Mouse (Mus musculus): ENCODE data around the gene Aldh18a1. TPM values are rescaled to one million over a fixed set of nuclear protein-coding genes. Genes with fewer than 3 reads are reported as not detected.
"Not testable (repeated sequence)": the region's sequence is repeated elsewhere in the genome, so short reads cannot be mapped to it uniquely, and the experiment has no call there.

Gene Aldh18a1
- polyA plus RNA-seq, 1 experiment, result 87.3 TPM

- Histone ChIP-seq H3K4me1 (ENCODE audit: control insufficient read depth, insufficient read depth, insufficient read length, low read length) (no peaks in the 10 kb centered on the region), H3K36me3 (ENCODE audit: control insufficient read depth, insufficient read depth, low read length) (no peaks in the 10 kb centered on the region), H3K27me3 (ENCODE audit: control insufficient read depth, insufficient read depth, low read length) (no peaks in the 10 kb centered on the region; the same call in 1 of the 2 replicates), H3K4me3 (ENCODE audit: low read depth, low read length) (no peak overlapping the region), H3K27ac (ENCODE audit: insufficient read depth, low read depth, low read length) (no peak overlapping the region; the same call in 1 of the 2 replicates)
- TF ChIP-seq POLR2A (IDR thresholded peaks at IDR 0.05; ENCODE audit: low read depth, low read length) (no peak), CTCF (IDR thresholded peaks at IDR 0.05; ENCODE audit: extremely low read depth, insufficient read length, insufficient replicate concordance, low read depth, low read length) (no peak)
- 81% methylated on average over 3 of the region's 3 CpGs for whole genome bisulfite sequencing
Observed at GRCm38 (mm10) chr19:40630096-40630495, 41.8 kb upstream of the Aldh18a1 start.

GRCm38 (mm10) chr19:40628950-40629349 is 40.7 kb upstream of the Aldh18a1 start:
- Histone ChIP-seq H3K36me3 (ENCODE audit: control insufficient read depth, insufficient read depth, low read length) (no peaks in the 10 kb centered on the region), H3K27ac (ENCODE audit: insufficient read depth, low read depth, low read length) (no peak overlapping the region), H3K27me3 (ENCODE audit: control insufficient read depth, insufficient read depth, low read length) (no peaks in the 10 kb centered on the region; the same call in 1 of the 2 replicates), H3K4me3 (ENCODE audit: low read depth, low read length) (no peak overlapping the region), H3K4me1 (ENCODE audit: control insufficient read depth, insufficient read depth, insufficient read length, low read length) (no peaks in the 10 kb centered on the region)
- TF ChIP-seq POLR2A (IDR thresholded peaks at IDR 0.05; ENCODE audit: low read depth, low read length) (no peak), CTCF (IDR thresholded peaks at IDR 0.05; ENCODE audit: extremely low read depth, insufficient read length, insufficient replicate concordance, low read depth, low read length) (no peak)

- no peak overlapping the region for H3K4me3 ChIP-seq (ENCODE audit: low read depth, low read length)
- H3K36me3 ChIP-seq (ENCODE audit: control insufficient read depth, insufficient read depth, low read length), result no peaks in the 10 kb centered on the region
- H3K27me3 ChIP-seq (ENCODE audit: control insufficient read depth, insufficient read depth, low read length), result no peaks in the 10 kb centered on the region; the same call in 1 of the 2 replicates
- no peak for TF ChIP-seq CTCF (IDR thresholded peaks at IDR 0.05; ENCODE audit: extremely low read depth, insufficient read length, insufficient replicate concordance, low read depth, low read length)
- no peak for TF ChIP-seq POLR2A (IDR thresholded peaks at IDR 0.05; ENCODE audit: low read depth, low read length)
- no peak overlapping the region for H3K27ac ChIP-seq (ENCODE audit: insufficient read depth, low read depth, low read length)
- H3K4me1 ChIP-seq (ENCODE audit: control insufficient read depth, insufficient read depth, insufficient read length, low read length), result no peaks in the 10 kb centered on the region
- WGBS, result 33% methylated on average over 12 of the region's 12 CpGs
Observed at GRCm38 (mm10) chr19:40625935-40626334, 37.7 kb upstream of the Aldh18a1 start.

GRCm38 (mm10) chr19:40621616-40622015 is 33.4 kb upstream of the Aldh18a1 start:
- not testable (repeated sequence) for H3K4me1 ChIP-seq (ENCODE audit: control insufficient read depth, insufficient read depth, insufficient read length, low read length); H3K27me3 ChIP-seq (ENCODE audit: control insufficient read depth, insufficient read depth, low read length); H3K36me3 ChIP-seq (ENCODE audit: control insufficient read depth, insufficient read depth, low read length); H3K4me3 ChIP-seq (ENCODE audit: low read depth, low read length); H3K27ac ChIP-seq (ENCODE audit: insufficient read depth, low read depth, low read length)
- 57% methylated on average over 12 of the region's 26 CpGs for WGBS

- no peak overlapping the region for H3K27ac ChIP-seq (ENCODE audit: insufficient read depth, low read depth, low read length)
- TF ChIP-seq CTCF (IDR thresholded peaks at IDR 0.05; ENCODE audit: extremely low read depth, insufficient read length, insufficient replicate concordance, low read depth, low read length) (no peak), POLR2A (IDR thresholded peaks at IDR 0.05; ENCODE audit: low read depth, low read length) (no peak)
- no peak overlapping the region for H3K4me3 ChIP-seq (ENCODE audit: low read depth, low read length)
- H3K4me1 ChIP-seq (ENCODE audit: control insufficient read depth, insufficient read depth, insufficient read length, low read length), result peaks cover 5% of the 10 kb centered on the region; the same call in 1 of the 2 replicates
- no peaks in the 10 kb centered on the region for H3K36me3 ChIP-seq (ENCODE audit: control insufficient read depth, insufficient read depth, low read length)
- no peaks in the 10 kb centered on the region; the same call in 1 of the 2 replicates for H3K27me3 ChIP-seq (ENCODE audit: control insufficient read depth, insufficient read depth, low read length)
- 65% methylated on average over 7 of the region's 7 CpGs for WGBS
Observed at GRCm38 (mm10) chr19:40616021-40616420, 27.8 kb upstream of the Aldh18a1 start.

GRCm38 (mm10) chr19:40614811-40615210 is 26.5 kb upstream of the Aldh18a1 start:
- H3K36me3 ChIP-seq (ENCODE audit: control insufficient read depth, insufficient read depth, low read length), result no peaks in the 10 kb centered on the region
- no peak for TF ChIP-seq CTCF (IDR thresholded peaks at IDR 0.05; ENCODE audit: extremely low read depth, insufficient read length, insufficient replicate concordance, low read depth, low read length)
- no peak for TF ChIP-seq POLR2A (IDR thresholded peaks at IDR 0.05; ENCODE audit: low read depth, low read length)
- no peak overlapping the region for H3K4me3 ChIP-seq (ENCODE audit: low read depth, low read length)
- H3K27ac ChIP-seq (ENCODE audit: insufficient read depth, low read depth, low read length), result no peak overlapping the region
- 61% methylated on average over 7 of the region's 7 CpGs for WGBS
- peaks cover 5% of the 10 kb centered on the region; the same call in 1 of the 2 replicates for H3K4me1 ChIP-seq (ENCODE audit: control insufficient read depth, insufficient read depth, insufficient read length, low read length)
- H3K27me3 ChIP-seq (ENCODE audit: control insufficient read depth, insufficient read depth, low read length), result no peaks in the 10 kb centered on the region

- TF ChIP-seq POLR2A (IDR thresholded peaks at IDR 0.05; ENCODE audit: low read depth, low read length), result no peak
- peak; percentile 87 for TF ChIP-seq CTCF (IDR thresholded peaks at IDR 0.05; ENCODE audit: extremely low read depth, insufficient read length, insufficient replicate concordance, low read depth, low read length)
- no peaks in the 10 kb centered on the region for H3K27me3 ChIP-seq (ENCODE audit: control insufficient read depth, insufficient read depth, low read length)
- peaks cover 5% of the 10 kb centered on the region; the same call in 1 of the 2 replicates for H3K4me1 ChIP-seq (ENCODE audit: control insufficient read depth, insufficient read depth, insufficient read length, low read length)
- under 1% methylated on average over 45 of the region's 45 CpGs for WGBS
- H3K27ac ChIP-seq (ENCODE audit: insufficient read depth, low read depth, low read length), result no peak within 1 kb of the TSS
- H3K36me3 ChIP-seq (ENCODE audit: control insufficient read depth, insufficient read depth, low read length), result peaks cover 13% of the 10 kb centered on the region
- peak within 1 kb of the TSS; percentile 71 for H3K4me3 ChIP-seq (ENCODE audit: low read depth, low read length)
Observed at GRCm38 (mm10) chr19:40611830-40612506, 23.7 kb upstream of the Aldh18a1 start, which contains the start of the genes Tctn3 and Entpd1. Tctn3 (minus strand) TSS chr19:40612233. Entpd1 (plus strand) TSS chr19:40612366.
